Mouse (Mus musculus) embryonic facial prominence, embryonic 13.5 days (tissue): ENCODE results near the gene Flt3. TPM values are rescaled to one million over a fixed set of nuclear protein-coding genes. Genes with fewer than 3 reads are reported as not detected.

Source experiments
- ATAC-seq: fragments of 200-750 bp; cut with Nextera tagmentation; 2 replicates; pipeline ENCODE4 v1.8.0; 2017; ENCODE audit warnings: low read depth; ENCODE audit not compliant: insufficient number of reproducible peaks, insufficient read depth, low FRiP score, low TSS enrichment
- H3K27ac ChIP-seq: fragments of 300-500 bp; sonication (generic); 2 replicates; pipeline ENCODE4 v1.5.1; 2015; ENCODE audit warnings: moderate library complexity, mild to moderate bottlenecking, inconsistent platforms
- H3K27me3 ChIP-seq: fragments of 300-500 bp; sonication (generic); 2 replicates; pipeline ENCODE4 v1.6.1; 2015; ENCODE audit warnings: mild to moderate bottlenecking, inconsistent platforms
- H3K36me3 ChIP-seq: fragments of 300-500 bp; sonication (generic); 2 replicates; pipeline ENCODE4 v1.6.1; 2015; ENCODE audit warnings: mild to moderate bottlenecking, inconsistent platforms
- H3K4me1 ChIP-seq: fragments of 300-500 bp; sonication (generic); 2 replicates; pipeline ENCODE4 v1.6.1; 2015; ENCODE audit warnings: inconsistent platforms
- H3K4me2 ChIP-seq: fragments of 300-500 bp; sonication (generic); 2 replicates; pipeline ENCODE4 v1.6.1; 2015; ENCODE audit warnings: moderate library complexity, mild to moderate bottlenecking, inconsistent platforms
- H3K4me3 ChIP-seq: fragments of 300-500 bp; sonication (generic); 2 replicates; pipeline ENCODE4 v1.5.1; 2015; ENCODE audit warnings: mild to moderate bottlenecking, inconsistent platforms
- H3K9ac ChIP-seq: fragments of 300-500 bp; sonication (generic); 2 replicates; pipeline ENCODE4 v1.6.1; 2015; ENCODE audit warnings: mild to moderate bottlenecking, inconsistent platforms
- H3K9me3 ChIP-seq: fragments of 300-500 bp; sonication (generic); 2 replicates; pipeline ENCODE4 v1.6.1; 2016; ENCODE audit warnings: inconsistent platforms
- whole genome bisulfite sequencing: fragments of 180-500 bp; shearing (Covaris S2); methylation state at CpG from one replicate; pipeline ENCODE4 v1.1.7; 2015; ENCODE audit warnings: mixed read lengths; 5-methylcytosine and 5-hydroxymethylcytosine counted together
- microRNA-seq: library from miRNA; unstranded; fragments of <30 nt; microRNA quantifications from one replicate; pipeline ENCODE4, GENCODE M21; 2016
- polyA plus RNA-seq: library from polyadenylated mRNA; unstranded; fragments of >200 nt; fragmentation: Nextera tagmentation; extraction: Ambion mirVana; gene quantifications from 2 replicates; pipeline ENCODE4 v1.2.1, GENCODE M21; 2015

Gene Flt3
- polyA plus RNA-seq, 1 experiment from 2014 or later, result 0.25 TPM

GRCm38 (mm10) chr5:147297249-147297648, 103.0 kb downstream of the Flt3 start:
- Histone ChIP-seq H3K4me1 (peaks cover 10% of the 10 kb centered on the region), H3K9me3 (no peaks in the 10 kb centered on the region), H3K27me3 (peaks cover 98% of the 10 kb centered on the region), H3K9ac (no peak overlapping the region), H3K36me3 (no peaks in the 10 kb centered on the region), H3K4me3 (no peak overlapping the region), H3K4me2 (no peak overlapping the region), H3K27ac (no peak overlapping the region)
- no peak for ATAC-seq
- WGBS, result 53% methylated on average over 5 of the region's 5 CpGs

- no peak for ATAC-seq
- Histone ChIP-seq H3K4me3 (no peak overlapping the region), H3K36me3 (no peaks in the 10 kb centered on the region), H3K9me3 (no peaks in the 10 kb centered on the region), H3K4me1 (no peaks in the 10 kb centered on the region; the same call in 1 of the 2 replicates), H3K27ac (no peak overlapping the region), H3K9ac (no peak overlapping the region), H3K27me3 (peaks cover 84% of the 10 kb centered on the region), H3K4me2 (no peak overlapping the region)
- 10% methylated on average over 20 of the region's 20 CpGs for WGBS
Observed at GRCm38 (mm10) chr5:147294121-147294520, 106.2 kb downstream of the Flt3 start.

- Histone ChIP-seq H3K9me3 (no peaks in the 10 kb centered on the region), H3K4me1 (no peaks in the 10 kb centered on the region; the same call in 1 of the 2 replicates), H3K4me3 (no peak overlapping the region), H3K4me2 (no peak overlapping the region), H3K9ac (no peak overlapping the region), H3K27me3 (peaks cover 82% of the 10 kb centered on the region), H3K27ac (no peak overlapping the region), H3K36me3 (no peaks in the 10 kb centered on the region)
- no peak for ATAC-seq
- WGBS, result 16% methylated on average over 18 of the region's 18 CpGs
Observed at GRCm38 (mm10) chr5:147293127-147293910, 107.0 kb downstream of the Flt3 start.

GRCm38 (mm10) chr5:147292506-147293120, 107.7 kb downstream of the Flt3 start:
- H3K36me3 ChIP-seq, result no peaks in the 10 kb centered on the region
- WGBS, result 33% methylated on average over 13 of the region's 13 CpGs
- peaks cover 82% of the 10 kb centered on the region for H3K27me3 ChIP-seq
- no peaks in the 10 kb centered on the region for H3K9me3 ChIP-seq
- no peaks in the 10 kb centered on the region; the same call in 1 of the 2 replicates for H3K4me1 ChIP-seq
- H3K27ac ChIP-seq, result no peak overlapping the region
- H3K4me3 ChIP-seq, result no peak overlapping the region
- ATAC-seq, result no peak
- H3K4me2 ChIP-seq, result no peak overlapping the region
- H3K9ac ChIP-seq, result no peak overlapping the region

GRCm38 (mm10) chr5:147291764-147292505, 108.4 kb downstream of the Flt3 start:
- no peak overlapping the region for H3K4me2 ChIP-seq
- WGBS, result 37% methylated on average over 16 of the region's 16 CpGs
- ATAC-seq, result no peak
- H3K4me1 ChIP-seq, result no peaks in the 10 kb centered on the region; the same call in 1 of the 2 replicates
- no peak overlapping the region for H3K9ac ChIP-seq
- no peak overlapping the region for H3K27ac ChIP-seq
- peaks cover 80% of the 10 kb centered on the region for H3K27me3 ChIP-seq
- H3K9me3 ChIP-seq, result no peaks in the 10 kb centered on the region
- H3K4me3 ChIP-seq, result no peak overlapping the region
- no peaks in the 10 kb centered on the region for H3K36me3 ChIP-seq

- Histone ChIP-seq H3K27ac (no peak overlapping the region), H3K27me3 (peaks cover 74% of the 10 kb centered on the region), H3K36me3 (no peaks in the 10 kb centered on the region), H3K9ac (no peak overlapping the region), H3K4me3 (no peak overlapping the region), H3K4me2 (no peak overlapping the region), H3K9me3 (no peaks in the 10 kb centered on the region), H3K4me1 (no peaks in the 10 kb centered on the region)
- 74% methylated on average over 4 of the region's 4 CpGs for WGBS
- no peak for ATAC-seq
Observed at GRCm38 (mm10) chr5:147284365-147284764, 115.9 kb downstream of the Flt3 start.

Small RNA genes lying within 50 kb of the gene (microRNA-seq; reads per million reads assigned to microRNA genes)
- gene Mir7k, result not detected

Other genes starting within 250 kb of the Flt3 start
- gene Gsx1, start 211.8 kb downstream of the Flt3 start, polyA plus RNA-seq, result not detected in 2 replicates
- not detected in 2 replicates for gene Pdx1, start 130.5 kb downstream of the Flt3 start, polyA plus RNA-seq
- gene Cdx2, start 93.2 kb downstream of the Flt3 start, polyA plus RNA-seq, result 0.56 TPM in 1 of 2 replicates, not detected in the other
- gene Urad, start 78.0 kb downstream of the Flt3 start, polyA plus RNA-seq, result not detected in 2 replicates
- 72.7 and 86.9 TPM in 2 replicates for gene Pan3, start 29.7 kb upstream of the Flt3 start, polyA plus RNA-seq